Mouse (Mus musculus) bone marrow, adult 2 months (tissue): Measurements from ENCODE around the gene Lsamp.

Source experiments
- CTCF ChIP-seq: fragments of 200-500 bp; IDR thresholded peaks from 2 replicates; pipeline ENCODE4 v1.5.1; 2011; ENCODE audit warnings: low read length, control low read depth; ENCODE audit not compliant: control insufficient read depth, insufficient read depth
- POLR2A ChIP-seq: fragments of 200-500 bp; IDR thresholded peaks from 2 replicates; pipeline ENCODE4 v1.6.1; 2011; ENCODE audit warnings: low read depth, mild to moderate bottlenecking, control low read depth, low read length, borderline replicate concordance; ENCODE audit not compliant: control insufficient read depth

GRCm38 (mm10) chr16:41242841-41243240, 1258.7 kb downstream of the Lsamp start:
- no peak for TF ChIP-seq POLR2A
- TF ChIP-seq CTCF, result no peak
